Mouse (Mus musculus) T-helper 2 cell (primary cell): ENCODE measurements around the gene Nrbp1.

Experiments used
- in situ Hi-C: fragments of 300-600 bp; cut with MboI, MseI; formaldehyde crosslinking; loops from one replicate; pipeline ENCODE4 v1.15.1; 2025; ENCODE audit warnings: high pct_unique_total_duplicates

The Nrbp1 gene

DNA sequence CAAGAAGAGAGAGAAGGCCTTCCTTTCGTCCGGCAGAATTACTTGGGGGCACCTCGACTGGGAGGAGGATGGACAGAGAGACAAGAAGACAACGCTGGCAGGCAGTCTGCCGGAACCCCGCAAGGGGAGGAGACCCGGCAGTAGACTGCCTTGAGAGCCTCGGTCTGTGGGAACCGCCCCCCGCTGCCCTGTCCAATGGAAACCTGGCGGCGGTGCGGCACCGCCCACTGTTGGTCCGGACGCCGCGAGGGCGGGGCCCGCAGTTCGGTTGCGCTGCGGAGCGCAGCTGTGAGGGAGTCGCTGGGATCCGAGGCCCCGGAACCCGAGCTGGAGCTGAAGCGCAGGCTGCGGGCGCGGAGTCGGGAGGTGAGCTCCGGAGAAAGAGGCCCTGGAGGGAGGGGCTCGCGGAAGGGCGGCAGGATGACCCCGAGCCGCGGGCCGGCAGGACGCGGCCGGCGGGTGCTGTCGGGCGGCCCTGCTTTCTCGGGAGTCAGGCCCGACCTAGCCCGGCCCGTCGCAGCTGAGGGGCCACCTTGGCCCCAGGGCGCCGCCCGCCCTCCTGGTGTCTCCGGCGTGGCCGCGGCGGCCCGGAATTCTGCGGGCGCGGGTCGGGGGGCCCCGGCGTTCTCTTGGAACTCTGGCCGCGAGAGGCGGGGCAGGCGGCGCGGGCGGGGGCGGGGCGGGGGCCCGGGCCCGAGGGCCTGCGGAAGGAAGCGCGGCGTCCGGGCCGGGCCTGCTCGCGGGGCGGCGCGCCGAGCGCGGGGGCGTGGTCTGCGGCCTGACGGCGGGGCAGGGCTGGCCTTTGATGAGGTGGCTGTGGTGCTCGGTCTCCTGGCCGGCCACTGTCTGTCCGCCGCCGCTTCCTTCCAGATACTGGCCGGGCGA is at the start of gene Nrbp1, which contains the start of gene Gm9970:
TSS of gene Nrbp1 (plus strand) at position 228 of the 885 bp plus-strand sequence.
TSS of gene Gm9970 (minus strand) at position 596 of the 885 bp plus-strand sequence.
- in situ Hi-C loops, result no loop called here

GRCm38 (mm10) chr5:31192045-31192938 is 48.4 kb upstream of the Nrbp1 start:
- in situ Hi-C loops, result loop anchor here (10.0 kb wide), 1 partner anchor 957 kb away; the partner anchor contains the start of gene Selenoi

DNA sequence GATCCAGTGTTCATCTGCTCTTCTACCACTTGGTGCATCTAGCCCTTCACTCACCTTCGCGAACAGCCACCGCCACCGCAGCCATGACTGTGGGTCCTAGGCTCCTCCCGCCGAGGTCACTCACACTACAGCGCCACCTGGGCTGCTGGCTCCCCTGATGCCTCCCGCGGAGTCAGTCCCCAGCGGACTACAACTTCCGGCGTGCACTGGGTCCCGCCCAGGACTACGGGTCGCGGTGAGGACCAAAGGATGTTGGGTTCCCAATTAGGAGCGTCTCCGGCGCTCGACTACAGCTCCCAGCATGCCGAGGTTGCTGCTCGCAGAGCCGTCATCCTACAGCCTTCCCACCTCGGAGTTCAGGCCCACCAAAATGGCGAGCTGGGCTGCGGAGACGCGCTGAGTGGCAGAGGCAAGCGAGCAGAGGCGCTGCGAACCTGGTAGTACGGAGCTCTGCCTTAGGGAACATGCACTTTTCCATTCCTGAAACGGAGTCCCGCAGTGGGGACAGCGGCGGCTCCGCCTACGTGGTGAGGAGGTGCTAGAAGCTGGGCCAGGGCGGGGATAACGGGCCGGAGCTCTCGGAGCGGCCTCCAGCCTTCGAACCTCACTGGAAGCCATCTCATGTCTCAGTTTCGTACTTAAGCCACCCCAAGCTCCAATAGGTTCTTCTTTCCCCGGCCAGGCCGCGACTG is 47.6 kb upstream of the Nrbp1 start, which contains the start of the genes Snx17 and Eif2b4:
TSS of gene Snx17 (plus strand) at position 289 of the 692 bp plus-strand sequence.
TSS of gene Eif2b4 (minus strand) at position 492 of the 692 bp plus-strand sequence.
- in situ Hi-C loops, result loop anchor here (10.0 kb wide), 1 partner anchor 958 kb away; the partner anchor contains the start of gene Selenoi

DNA sequence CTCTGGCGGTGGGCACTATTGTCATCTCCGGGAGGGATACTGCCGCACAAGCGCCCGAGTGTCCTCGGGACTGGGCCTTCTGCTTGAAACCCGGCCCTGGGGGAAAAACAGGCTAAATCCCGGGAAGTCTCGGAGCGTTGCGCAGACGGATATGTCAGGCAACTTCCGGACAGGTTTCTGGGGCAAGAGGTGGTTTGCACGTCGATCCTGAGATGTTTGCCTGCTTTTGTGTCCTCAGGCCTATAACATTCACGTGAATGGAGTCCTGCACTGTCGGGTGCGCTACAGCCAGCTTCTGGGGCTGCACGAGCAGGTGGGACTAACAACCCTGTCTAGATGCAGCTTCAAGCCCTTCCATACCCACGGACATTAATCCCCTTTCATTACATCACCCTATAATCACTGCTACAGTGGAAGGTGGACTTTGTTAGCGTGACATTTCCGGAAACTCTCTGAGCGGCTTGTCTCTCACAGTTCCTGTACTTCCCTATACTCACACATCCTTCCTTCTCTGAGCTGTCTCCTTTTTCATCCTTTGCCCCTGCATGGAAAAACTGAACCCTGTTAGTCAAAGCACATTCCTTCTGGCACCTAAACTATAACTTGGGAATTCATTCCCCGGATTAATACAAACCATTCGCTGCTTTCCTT is 46.9 kb upstream of the Nrbp1 start:
- in situ Hi-C loops, result loop anchor here (10.0 kb wide), 1 partner anchor 959 kb away; the partner anchor contains the start of gene Selenoi

GRCm38 (mm10) chr5:31194486-31195485 is 45.9 kb upstream of the Nrbp1 start:
- in situ Hi-C loops, result loop anchor here (10.0 kb wide), 1 partner anchor 960 kb away; the partner anchor contains the start of gene Selenoi

DNA sequence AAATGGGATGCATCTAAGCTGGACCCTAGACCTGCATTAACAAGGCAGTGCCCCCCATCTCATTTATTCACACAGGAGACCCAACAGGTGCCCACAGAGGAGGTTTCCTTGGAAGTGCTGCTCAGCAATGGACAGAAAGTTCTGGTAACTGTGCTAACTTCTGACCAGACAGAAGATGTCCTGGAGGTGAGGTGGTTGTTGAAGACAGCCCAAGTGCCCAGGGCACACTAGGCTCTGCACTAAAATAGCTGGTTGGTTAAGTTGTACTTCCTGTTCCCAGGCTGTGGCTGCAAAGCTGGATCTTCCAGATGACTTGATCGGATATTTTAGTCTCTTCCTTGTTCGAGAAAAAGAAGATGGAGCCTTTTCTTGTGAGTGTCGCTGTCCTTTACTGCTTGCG is 45.0 kb upstream of the Nrbp1 start:
- in situ Hi-C loops, result loop anchor here (10.0 kb wide), 1 partner anchor 961 kb away; the partner anchor contains the start of gene Selenoi

DNA sequence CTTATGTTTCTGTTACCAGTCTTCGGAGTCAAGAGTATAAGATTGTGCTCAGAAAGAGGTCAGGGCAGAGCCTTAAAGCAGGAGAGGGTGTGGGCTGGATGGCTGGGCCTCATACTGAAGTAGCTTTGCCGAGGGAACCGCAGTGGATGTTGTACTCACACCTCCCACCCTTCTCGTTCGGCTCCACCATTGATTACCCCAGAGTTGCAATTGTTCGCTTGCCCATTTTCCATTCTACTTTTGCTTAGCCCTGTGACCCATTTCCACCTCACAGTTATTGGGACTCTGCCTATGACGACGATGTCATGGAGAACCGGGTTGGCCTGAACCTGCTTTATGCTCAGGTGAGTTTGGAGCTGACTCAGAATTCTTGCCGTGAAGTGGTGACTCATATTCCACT is 44.5 kb upstream of the Nrbp1 start:
- in situ Hi-C loops, result loop anchor here (10.0 kb wide), 1 partner anchor 961 kb away; the partner anchor contains the start of gene Selenoi

DNA sequence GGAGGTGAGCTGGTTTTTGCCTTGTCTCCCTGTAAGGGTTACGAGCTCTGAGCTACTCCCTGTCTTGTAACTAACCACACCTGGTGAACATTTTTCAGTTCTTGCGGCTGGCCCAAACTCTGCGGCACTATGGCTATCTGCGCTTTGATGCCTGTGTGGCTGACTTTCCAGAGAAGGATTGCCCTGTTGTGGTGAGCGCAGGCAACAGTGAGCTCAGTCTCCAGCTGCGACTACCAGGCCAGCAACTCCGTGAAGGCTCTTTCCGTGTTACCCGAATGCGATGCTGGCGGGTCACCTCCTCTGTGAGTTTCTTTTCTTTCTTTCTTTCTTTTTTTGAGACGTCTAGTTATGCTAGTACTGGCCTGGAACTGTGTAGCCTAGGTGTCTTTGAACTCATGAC is 43.6 kb upstream of the Nrbp1 start:
- in situ Hi-C loops, result loop anchor here (10.0 kb wide), 1 partner anchor 962 kb away; the partner anchor contains the start of gene Selenoi

GRCm38 (mm10) chr5:31198170-31198569 is 42.5 kb upstream of the Nrbp1 start:
- in situ Hi-C loops, result loop anchor here (10.0 kb wide), 1 partner anchor 963 kb away; the partner anchor contains the start of gene Selenoi

- in situ Hi-C loops, result loop anchor here (10.0 kb wide), 1 partner anchor 964 kb away; the partner anchor contains the start of gene Selenoi
Measured at GRCm38 (mm10) chr5:31198616-31199320, 41.9 kb upstream of the Nrbp1 start.

- in situ Hi-C loops, result loop anchor here (10.0 kb wide), 1 partner anchor 965 kb away; the partner anchor contains the start of gene Selenoi
Measured at GRCm38 (mm10) chr5:31199321-31199892, 41.3 kb upstream of the Nrbp1 start.

- in situ Hi-C loops, result loop anchor here (10.0 kb wide), 1 partner anchor 965 kb away; the partner anchor contains the start of gene Selenoi
Measured at GRCm38 (mm10) chr5:31199893-31200292, 40.8 kb upstream of the Nrbp1 start.

DNA sequence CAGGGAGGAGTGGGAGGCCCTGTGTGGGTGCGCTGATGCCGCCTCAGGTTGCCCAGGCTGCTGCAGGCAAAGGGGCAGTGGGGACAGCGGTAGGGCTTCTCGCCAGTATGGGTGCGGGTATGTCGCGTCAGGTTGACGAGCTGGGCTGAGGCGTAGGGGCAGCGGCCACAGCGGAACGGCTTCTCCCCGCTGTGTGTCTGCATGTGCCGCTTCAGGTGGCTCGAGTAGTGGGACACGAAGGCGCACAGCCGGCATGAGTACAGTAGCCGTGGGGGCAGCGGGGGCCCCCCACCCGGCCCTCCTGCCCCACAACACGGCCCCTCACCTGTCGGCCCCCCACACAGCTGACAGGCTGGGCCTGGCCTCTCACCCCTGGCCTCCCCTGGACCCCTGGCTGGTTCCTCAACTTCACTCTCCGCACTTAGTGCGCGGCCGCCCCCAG is 40.3 kb upstream of the Nrbp1 start:
- in situ Hi-C loops, result no loop called here

GRCm38 (mm10) chr5:31201042-31201741 is 39.5 kb upstream of the Nrbp1 start:
- in situ Hi-C loops, result no loop called here

DNA sequence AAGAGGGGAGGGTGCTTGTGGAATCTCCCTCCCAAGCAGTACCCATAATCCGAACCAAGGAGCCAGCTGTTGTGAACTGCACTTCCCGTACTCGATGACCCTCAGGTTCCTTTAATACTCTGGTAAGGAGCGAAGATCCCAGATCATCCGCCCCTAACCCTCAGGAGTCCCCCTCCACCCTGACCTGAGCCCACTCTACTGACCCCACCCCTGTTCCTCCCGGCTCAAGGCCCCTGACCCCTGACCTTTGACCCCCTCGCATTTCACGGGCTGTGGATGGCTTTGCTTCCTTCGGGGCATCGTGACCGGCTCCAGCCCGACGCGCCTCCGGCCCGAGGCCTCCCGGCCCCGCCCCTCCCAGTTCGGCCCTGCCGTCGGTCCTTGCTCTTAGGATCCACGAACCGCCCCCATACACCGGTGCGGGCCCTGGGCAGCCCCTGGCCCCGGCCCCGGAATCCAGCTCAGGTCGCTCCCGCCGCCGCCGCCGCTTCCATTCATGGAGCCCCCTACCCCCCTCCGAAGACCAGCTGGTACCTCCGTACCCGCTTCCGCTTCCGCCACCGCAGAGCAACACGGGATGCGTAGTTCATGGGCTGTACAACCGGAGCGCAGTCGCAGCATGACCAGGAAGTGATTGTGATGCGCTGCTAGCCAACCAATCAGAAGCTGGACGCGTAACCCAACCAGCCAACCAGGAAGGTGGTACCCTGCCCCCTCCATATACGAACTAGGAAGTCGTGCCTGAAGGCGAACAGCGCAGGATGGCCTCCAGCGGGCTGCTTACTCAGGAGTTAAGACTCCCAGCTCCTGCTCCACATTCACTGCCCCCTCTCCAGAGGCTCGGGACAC is 38.7 kb upstream of the Nrbp1 start, which contains the start of gene Zfp513:
TSS of gene Zfp513 (minus strand) at position 562 of the 849 bp plus-strand sequence.
- in situ Hi-C loops, result no loop called here

GRCm38 (mm10) chr5:31202933-31203332 is 37.7 kb upstream of the Nrbp1 start:
- in situ Hi-C loops, result no loop called here
